Mouse (Mus musculus) liver, embryonic 14.5 days (tissue): ENCODE data around the gene Rhot2.

Source experiments
- CTCF ChIP-seq: IDR thresholded peaks from 2 replicates; pipeline ENCODE4 v1.5.1; 2016; ENCODE audit warnings: antibody characterized with exemption, low read depth, control low read depth
- EP300 ChIP-seq: IDR thresholded peaks from 2 replicates; pipeline ENCODE4 v1.6.1; 2016; ENCODE audit warnings: antibody characterized with exemption, low read depth

DNA sequence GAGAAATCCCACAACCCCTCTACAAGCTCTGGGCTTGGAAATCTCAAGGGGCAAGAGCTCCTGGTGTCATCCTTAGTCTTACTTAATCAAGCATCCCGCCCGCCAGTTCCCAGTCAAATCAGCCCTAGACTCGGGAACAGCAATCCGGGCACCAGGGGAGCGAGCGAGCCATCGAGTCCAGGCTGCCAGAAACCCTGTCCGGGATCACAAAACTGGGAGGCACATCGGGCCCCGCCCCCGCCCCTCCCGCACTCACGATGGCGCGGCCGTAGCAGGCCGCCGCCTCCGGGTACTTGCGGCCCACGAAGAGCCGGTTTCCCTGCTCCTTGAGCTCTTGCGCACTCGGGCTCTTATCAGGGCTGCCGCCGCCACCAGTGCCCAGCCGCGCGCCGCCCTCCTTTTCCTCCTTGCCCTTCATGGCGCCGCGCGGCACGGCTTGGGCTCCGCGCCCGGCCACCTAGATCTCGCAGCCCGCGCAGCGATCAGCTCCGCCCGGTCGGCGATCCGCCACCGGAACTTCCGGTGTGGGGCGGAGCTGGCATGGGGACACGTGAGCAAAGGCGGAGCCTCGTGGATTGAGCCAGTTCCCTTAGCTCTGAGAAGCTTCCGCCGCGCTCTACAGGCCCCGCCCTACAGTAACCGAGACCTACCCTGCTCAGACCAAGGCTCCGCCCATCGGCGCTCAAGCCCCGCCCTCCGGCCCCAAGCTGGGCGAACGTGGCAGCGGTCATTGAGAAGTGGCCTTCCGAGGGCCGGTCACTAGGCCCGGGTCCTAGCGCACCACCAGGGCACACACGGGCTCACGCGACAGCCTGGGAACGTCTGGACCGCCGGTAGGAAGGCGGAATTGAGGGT, 12.0 kb downstream of the Rhot2 start:
- TF ChIP-seq CTCF (peak; percentile 17; the same call in 1 of the 2 replicates), EP300 (no peak)
